Mouse (Mus musculus): ENCODE data around the gene Srgap3. TPM values are rescaled to one million over a fixed set of nuclear protein-coding genes. Genes with fewer than 3 reads are reported as not detected.
A peak's percentile ranks its signal among the peaks of the same experiment; 100 is the strongest.

The Srgap3 gene
- polyA plus RNA-seq, 1 experiment = 4.6 TPM

- peaks cover 24% of the 10 kb centered on the region for H3K36me3 ChIP-seq (ENCODE audit: control insufficient read depth, insufficient read depth)
- no peak for TF ChIP-seq CEBPB (IDR thresholded peaks at IDR 0.05; ENCODE audit: low read depth)
- no peak for TF ChIP-seq CTCF (IDR thresholded peaks at IDR 0.05; ENCODE audit: control insufficient read depth, insufficient read depth, insufficient read length)
- peak; percentile 88 for TF ChIP-seq MAX (IDR thresholded peaks at IDR 0.05)
- TF ChIP-seq MYOG (IDR thresholded peaks at IDR 0.05; ENCODE audit: control insufficient read depth, extremely low read depth, insufficient read length) = no peak
These were observed 250.8 kb downstream of the Srgap3 start, which contains the start of gene Rad18 for GRCm38 (mm10) chr6:112696056-112696950. Gene Rad18 (minus strand): TSS chr6:112696686.

GRCm38 (mm10) chr6:112694492-112694891 lies 252.6 kb downstream of the Srgap3 start:
- Histone ChIP-seq H3K79me3 (ENCODE audit: low read depth) (peaks cover 42% of the 10 kb centered on the region), H3K27me3 (ENCODE audit: control insufficient read depth, insufficient read depth, insufficient read length) (no peaks in the 10 kb centered on the region), H3K79me2 (ENCODE audit: control insufficient read depth, insufficient read depth) (peaks cover 62% of the 10 kb centered on the region), H3ac (ENCODE audit: control insufficient read depth, insufficient read length, low read depth) (no peak overlapping the region), H3K36me3 (ENCODE audit: control insufficient read depth, insufficient read depth) (peaks cover 36% of the 10 kb centered on the region), H3K4me3 (ENCODE audit: insufficient read depth, poor library complexity, severe bottlenecking) (no peak overlapping the region)
- no peak for TF ChIP-seq CTCF (IDR thresholded peaks at IDR 0.05; ENCODE audit: control insufficient read depth, insufficient read depth, insufficient read length)
- no peak for TF ChIP-seq MYOG (IDR thresholded peaks at IDR 0.05; ENCODE audit: control insufficient read depth, extremely low read depth, insufficient read length)
- TF ChIP-seq CEBPB (IDR thresholded peaks at IDR 0.05; ENCODE audit: low read depth) = no peak
- no peak for TF ChIP-seq USF1 (IDR thresholded peaks at IDR 0.05; ENCODE audit: low read depth)
- no peak for TF ChIP-seq FOSL1 (IDR thresholded peaks at IDR 0.05; ENCODE audit: insufficient read depth, low read length, poor library complexity, severe bottlenecking)
- no peak for TF ChIP-seq MAX (IDR thresholded peaks at IDR 0.05)
- no peak for TF ChIP-seq MYOD1 (IDR thresholded peaks at IDR 0.05; ENCODE audit: control insufficient read depth, insufficient read length, low read depth)

More at GRCm38 (mm10) chr6:112696056-112696950, 250.8 kb downstream of the Srgap3 start, which contains the start of gene Rad18:
- H3ac ChIP-seq (ENCODE audit: control insufficient read depth, insufficient read length, low read depth) = peak within 1 kb of the TSS; percentile 73
- peaks cover 38% of the 10 kb centered on the region for H3K79me3 ChIP-seq (ENCODE audit: low read depth)
- no peaks in the 10 kb centered on the region for H3K27me3 ChIP-seq (ENCODE audit: control insufficient read depth, insufficient read depth, insufficient read length)
- peak within 1 kb of the TSS; percentile 61 for H3K4me3 ChIP-seq (ENCODE audit: insufficient read depth, poor library complexity, severe bottlenecking)
- H3K79me2 ChIP-seq (ENCODE audit: control insufficient read depth, insufficient read depth) = peaks cover 50% of the 10 kb centered on the region

- Histone ChIP-seq H3K27me3 (ENCODE audit: control insufficient read depth, insufficient read depth, insufficient read length) (no peaks in the 10 kb centered on the region), H3K4me3 (ENCODE audit: insufficient read depth, poor library complexity, severe bottlenecking) (no peak overlapping the region), H3ac (ENCODE audit: control insufficient read depth, insufficient read length, low read depth) (no peak overlapping the region), H3K79me2 (ENCODE audit: control insufficient read depth, insufficient read depth) (peaks cover 70% of the 10 kb centered on the region), H3K79me3 (ENCODE audit: low read depth) (peaks cover 45% of the 10 kb centered on the region), H3K36me3 (ENCODE audit: control insufficient read depth, insufficient read depth) (peaks cover 36% of the 10 kb centered on the region)
- TF ChIP-seq USF1 (IDR thresholded peaks at IDR 0.05; ENCODE audit: low read depth) (no peak), CTCF (IDR thresholded peaks at IDR 0.05; ENCODE audit: control insufficient read depth, insufficient read depth, insufficient read length) (no peak), MYOD1 (IDR thresholded peaks at IDR 0.05; ENCODE audit: control insufficient read depth, insufficient read length, low read depth) (no peak), MAX (IDR thresholded peaks at IDR 0.05) (no peak), FOSL1 (IDR thresholded peaks at IDR 0.05; ENCODE audit: insufficient read depth, low read length, poor library complexity, severe bottlenecking) (no peak), CEBPB (IDR thresholded peaks at IDR 0.05; ENCODE audit: low read depth) (no peak), MYOG (IDR thresholded peaks at IDR 0.05; ENCODE audit: control insufficient read depth, extremely low read depth, insufficient read length) (no peak)
These were observed 255.5 kb downstream of the Srgap3 start for GRCm38 (mm10) chr6:112691523-112691922.

- H3K79me3 ChIP-seq (ENCODE audit: low read depth) = peaks cover 22% of the 10 kb centered on the region
- H3K79me2 ChIP-seq (ENCODE audit: control insufficient read depth, insufficient read depth) = peaks cover 59% of the 10 kb centered on the region
- no peak overlapping the region for H3ac ChIP-seq (ENCODE audit: control insufficient read depth, insufficient read length, low read depth)
- H3K27me3 ChIP-seq (ENCODE audit: control insufficient read depth, insufficient read depth, insufficient read length) = no peaks in the 10 kb centered on the region
- H3K36me3 ChIP-seq (ENCODE audit: control insufficient read depth, insufficient read depth) = peaks cover 42% of the 10 kb centered on the region
- TF ChIP-seq USF1 (IDR thresholded peaks at IDR 0.05; ENCODE audit: low read depth) (no peak), MYOG (IDR thresholded peaks at IDR 0.05; ENCODE audit: control insufficient read depth, extremely low read depth, insufficient read length) (no peak), MYOD1 (IDR thresholded peaks at IDR 0.05; ENCODE audit: control insufficient read depth, insufficient read length, low read depth) (no peak), CTCF (IDR thresholded peaks at IDR 0.05; ENCODE audit: control insufficient read depth, insufficient read depth, insufficient read length) (no peak), CEBPB (IDR thresholded peaks at IDR 0.05; ENCODE audit: low read depth) (no peak), FOSL1 (IDR thresholded peaks at IDR 0.05; ENCODE audit: insufficient read depth, low read length, poor library complexity, severe bottlenecking) (no peak), MAX (IDR thresholded peaks at IDR 0.05) (no peak)
- H3K4me3 ChIP-seq (ENCODE audit: insufficient read depth, poor library complexity, severe bottlenecking) = no peak overlapping the region
These were observed 259.0 kb downstream of the Srgap3 start for GRCm38 (mm10) chr6:112688033-112688432.

- no peaks in the 10 kb centered on the region for H3K27me3 ChIP-seq (ENCODE audit: control insufficient read depth, insufficient read depth, insufficient read length)
- H3K4me3 ChIP-seq (ENCODE audit: insufficient read depth, poor library complexity, severe bottlenecking) = no peak overlapping the region
- TF ChIP-seq MYOD1 (IDR thresholded peaks at IDR 0.05; ENCODE audit: control insufficient read depth, insufficient read length, low read depth) (no peak), MYOG (IDR thresholded peaks at IDR 0.05; ENCODE audit: control insufficient read depth, extremely low read depth, insufficient read length) (no peak), CTCF (IDR thresholded peaks at IDR 0.05; ENCODE audit: control insufficient read depth, insufficient read depth, insufficient read length) (no peak), CEBPB (IDR thresholded peaks at IDR 0.05; ENCODE audit: low read depth) (no peak), FOSL1 (IDR thresholded peaks at IDR 0.05; ENCODE audit: insufficient read depth, low read length, poor library complexity, severe bottlenecking) (no peak), USF1 (IDR thresholded peaks at IDR 0.05; ENCODE audit: low read depth) (no peak), MAX (IDR thresholded peaks at IDR 0.05) (no peak)
- no peak overlapping the region for H3ac ChIP-seq (ENCODE audit: control insufficient read depth, insufficient read length, low read depth)
- H3K36me3 ChIP-seq (ENCODE audit: control insufficient read depth, insufficient read depth) = peaks cover 36% of the 10 kb centered on the region
- peaks cover 55% of the 10 kb centered on the region for H3K79me2 ChIP-seq (ENCODE audit: control insufficient read depth, insufficient read depth)
- H3K79me3 ChIP-seq (ENCODE audit: low read depth) = peaks cover 15% of the 10 kb centered on the region
These were observed 260.6 kb downstream of the Srgap3 start for GRCm38 (mm10) chr6:112686485-112686884.

Measured in C2C12 (cell line).